Mouse (Mus musculus): ENCODE data around the gene Btbd11. TPM values are rescaled to one million over a fixed set of nuclear protein-coding genes. Genes with fewer than 3 reads are reported as not detected.

The Btbd11 gene
- polyA plus RNA-seq, 1 experiment from 2014 or later: 1.9 TPM

DNA sequence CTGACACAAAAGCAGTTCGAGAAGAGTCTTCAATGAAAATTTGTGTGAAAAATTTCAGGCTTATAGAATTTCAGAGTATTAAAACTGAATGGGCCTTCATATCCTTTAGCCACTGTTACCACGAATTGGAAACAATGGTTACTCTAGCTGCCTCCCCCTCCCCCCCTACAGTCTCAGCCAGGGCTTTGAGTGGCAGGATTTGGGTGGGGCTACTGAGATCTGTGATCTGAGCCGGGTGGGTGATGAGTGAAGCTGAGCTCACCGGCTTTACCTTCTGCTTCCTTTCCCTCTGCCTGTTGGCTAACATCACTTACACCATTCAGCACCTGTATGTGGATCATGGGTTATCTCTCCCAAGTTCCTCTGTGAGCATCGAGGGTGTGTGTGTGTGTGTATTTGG is 158.4 kb downstream of the Btbd11 start:
- H3K27ac ChIP-seq (replicated peaks): no peak overlapping the region

DNA sequence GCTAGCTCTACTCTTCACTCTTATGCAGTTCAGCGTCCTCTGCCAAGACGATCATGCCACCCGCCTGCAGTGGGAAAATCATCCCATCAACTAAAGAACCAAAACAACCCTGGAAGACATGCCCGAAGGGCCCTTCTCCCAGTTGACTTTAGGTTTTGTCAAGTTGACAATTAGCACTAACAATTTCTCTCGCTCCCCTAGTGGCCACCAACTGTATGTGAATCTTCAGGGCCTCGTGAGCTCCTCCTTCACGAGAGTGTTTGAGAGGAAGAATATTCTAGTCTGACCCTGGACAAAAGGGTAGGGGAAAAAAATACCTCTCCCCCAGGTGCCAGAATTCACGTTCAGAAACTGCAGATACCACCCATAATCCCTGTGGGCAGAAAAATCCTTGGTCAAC is 168.6 kb downstream of the Btbd11 start:
- H3K4me3 ChIP-seq (ENCODE audit: low read depth, low read length): no peak overlapping the region
- no peak for ATAC-seq (ENCODE audit: low FRiP score, low TSS enrichment)
- TF ChIP-seq CTCF (IDR thresholded peaks at IDR 0.05; ENCODE audit: low read depth) (peak; percentile 65), EP300 (optimal IDR thresholded peaks at IDR 0.05) (no peak)
- H3K4me2 ChIP-seq (replicated peaks; ENCODE audit: low read depth): no peak overlapping the region
- H3K36me3 ChIP-seq (ENCODE audit: control insufficient read depth, insufficient read depth, low read length): no peaks in the 10 kb centered on the region
- 54% methylated on average over 8 of the region's 8 CpGs for WGBS
- no peak for DNase-seq (ENCODE audit: low spot score)
- H3K9ac ChIP-seq (ENCODE audit: low read length): no peak overlapping the region
- H3K27me3 ChIP-seq (ENCODE audit: control insufficient read depth, insufficient read depth, low read length): no peaks in the 10 kb centered on the region
- H3K9me3 ChIP-seq (ENCODE audit: control insufficient read depth, low read length): no peaks in the 10 kb centered on the region
- no peaks in the 10 kb centered on the region for H3K4me1 ChIP-seq (replicated peaks; ENCODE audit: control insufficient read depth, insufficient read depth)
- H3K27ac ChIP-seq (replicated peaks): no peak overlapping the region

More for the DNA sequence above, 158.4 kb downstream of the Btbd11 start:
- Histone ChIP-seq H3K9me3 (ENCODE audit: control insufficient read depth, low read length) (no peaks in the 10 kb centered on the region), H3K9ac (ENCODE audit: low read length) (no peak overlapping the region), H3K27me3 (ENCODE audit: control insufficient read depth, insufficient read depth, low read length) (no peaks in the 10 kb centered on the region), H3K4me3 (ENCODE audit: low read depth, low read length) (no peak overlapping the region), H3K36me3 (ENCODE audit: control insufficient read depth, insufficient read depth, low read length) (no peaks in the 10 kb centered on the region), H3K4me1 (replicated peaks; ENCODE audit: control insufficient read depth, insufficient read depth) (no peaks in the 10 kb centered on the region), H3K4me2 (replicated peaks; ENCODE audit: low read depth) (no peak overlapping the region)
- ATAC-seq (ENCODE audit: low FRiP score, low TSS enrichment) (no peak), DNase-seq (ENCODE audit: low spot score) (no peak)
- 40% methylated on average over 5 of the region's 5 CpGs for WGBS
- TF ChIP-seq EP300 (optimal IDR thresholded peaks at IDR 0.05): no peak
- no peak for TF ChIP-seq CTCF (IDR thresholded peaks at IDR 0.05; ENCODE audit: low read depth)

- no peak overlapping the region for H3K9ac ChIP-seq (ENCODE audit: low read length)
- no peak overlapping the region for H3K4me2 ChIP-seq (replicated peaks; ENCODE audit: low read depth)
- H3K27me3 ChIP-seq (ENCODE audit: control insufficient read depth, insufficient read depth, low read length): no peaks in the 10 kb centered on the region
- no peaks in the 10 kb centered on the region for H3K36me3 ChIP-seq (ENCODE audit: control insufficient read depth, insufficient read depth, low read length)
- TF ChIP-seq CTCF (IDR thresholded peaks at IDR 0.05; ENCODE audit: low read depth) (no peak), EP300 (optimal IDR thresholded peaks at IDR 0.05) (no peak)
- H3K4me1 ChIP-seq (replicated peaks; ENCODE audit: control insufficient read depth, insufficient read depth): no peaks in the 10 kb centered on the region
- H3K9me3 ChIP-seq (ENCODE audit: control insufficient read depth, low read length): no peaks in the 10 kb centered on the region
- DNase-seq (ENCODE audit: low spot score): no peak
- no peak overlapping the region for H3K4me3 ChIP-seq (ENCODE audit: low read depth, low read length)
- WGBS: 88% methylated on average over 14 of the region's 14 CpGs
- H3K27ac ChIP-seq (replicated peaks): no peak overlapping the region
- ATAC-seq (ENCODE audit: low FRiP score, low TSS enrichment): no peak
These were observed 174.8 kb downstream of the Btbd11 start for GRCm38 (mm10) chr10:85561418-85561817.

- ATAC-seq (ENCODE audit: low FRiP score, low TSS enrichment): no peak
- 86% methylated on average over 5 of the region's 5 CpGs for WGBS
- TF ChIP-seq CTCF (IDR thresholded peaks at IDR 0.05; ENCODE audit: low read depth): no peak
- TF ChIP-seq EP300 (optimal IDR thresholded peaks at IDR 0.05): no peak
These were observed 184.8 kb downstream of the Btbd11 start for GRCm38 (mm10) chr10:85571456-85571855.

DNA sequence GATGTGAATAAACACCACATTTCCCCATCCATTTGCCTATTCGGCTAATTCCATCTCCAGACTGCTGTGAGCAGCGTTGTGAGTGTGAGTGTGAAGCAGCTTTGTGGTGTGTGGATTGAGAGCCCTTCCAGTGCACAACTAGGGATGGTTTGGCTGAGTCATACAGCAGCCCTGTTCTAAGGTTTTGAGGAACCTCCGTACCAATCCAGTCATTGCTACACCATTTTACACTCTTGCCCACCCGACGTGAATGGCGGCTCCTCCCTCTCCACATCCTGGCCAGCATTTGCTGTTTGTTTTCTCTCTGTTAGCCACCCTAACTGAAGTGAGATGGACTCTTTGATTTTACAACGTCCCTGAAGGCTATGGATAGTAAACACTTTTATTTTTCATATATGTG is 186.0 kb downstream of the Btbd11 start:
- no peaks in the 10 kb centered on the region for H3K4me1 ChIP-seq (replicated peaks; ENCODE audit: control insufficient read depth, insufficient read depth)
- no peak for ATAC-seq (ENCODE audit: low FRiP score, low TSS enrichment)
- H3K4me3 ChIP-seq (ENCODE audit: low read depth, low read length): no peak overlapping the region

More at GRCm38 (mm10) chr10:85571456-85571855, 184.8 kb downstream of the Btbd11 start:
- Histone ChIP-seq H3K4me2 (replicated peaks; ENCODE audit: low read depth) (no peak overlapping the region), H3K27me3 (ENCODE audit: control insufficient read depth, insufficient read depth, low read length) (no peaks in the 10 kb centered on the region), H3K4me3 (ENCODE audit: low read depth, low read length) (no peak overlapping the region), H3K9ac (ENCODE audit: low read length) (no peak overlapping the region), H3K4me1 (replicated peaks; ENCODE audit: control insufficient read depth, insufficient read depth) (no peaks in the 10 kb centered on the region), H3K27ac (replicated peaks) (no peak overlapping the region), H3K36me3 (ENCODE audit: control insufficient read depth, insufficient read depth, low read length) (no peaks in the 10 kb centered on the region), H3K9me3 (ENCODE audit: control insufficient read depth, low read length) (no peaks in the 10 kb centered on the region)
- no peak for DNase-seq (ENCODE audit: low spot score)

DNA sequence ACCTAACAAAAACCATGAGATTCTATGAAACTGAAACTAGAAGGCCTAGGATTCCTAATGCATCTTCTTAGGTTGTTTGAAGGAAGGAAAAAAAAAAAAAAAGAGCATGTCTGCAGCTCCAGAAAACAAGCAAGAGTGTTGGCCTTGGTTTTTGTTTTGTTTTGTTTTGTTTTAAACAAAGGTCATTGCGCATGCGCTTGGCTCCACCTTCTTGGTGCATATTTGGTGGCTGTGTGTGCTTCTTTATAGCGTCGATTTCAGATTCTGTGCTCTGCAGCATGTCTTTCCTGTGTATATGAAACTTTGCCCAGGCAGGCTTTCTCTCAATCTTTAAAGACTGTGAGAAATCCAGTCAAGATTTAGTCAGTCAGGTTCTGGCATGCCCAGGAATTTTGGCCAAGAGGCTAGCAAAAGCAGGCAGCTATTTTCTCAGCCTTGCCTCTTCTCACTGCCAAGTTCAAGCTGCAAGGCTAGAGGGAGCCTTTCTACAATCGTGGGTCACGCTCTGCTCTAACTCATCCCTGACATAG is 191.3 kb downstream of the Btbd11 start:
- Histone ChIP-seq H3K4me1 (replicated peaks; ENCODE audit: control insufficient read depth, insufficient read depth) (no peaks in the 10 kb centered on the region), H3K27ac (replicated peaks) (no peak overlapping the region), H3K4me2 (replicated peaks; ENCODE audit: low read depth) (no peak overlapping the region), H3K4me3 (ENCODE audit: low read depth, low read length) (no peak overlapping the region), H3K27me3 (ENCODE audit: control insufficient read depth, insufficient read depth, low read length) (no peaks in the 10 kb centered on the region), H3K36me3 (ENCODE audit: control insufficient read depth, insufficient read depth, low read length) (no peaks in the 10 kb centered on the region), H3K9me3 (ENCODE audit: control insufficient read depth, low read length) (no peaks in the 10 kb centered on the region), H3K9ac (ENCODE audit: low read length) (no peak overlapping the region)
- TF ChIP-seq CTCF (IDR thresholded peaks at IDR 0.05; ENCODE audit: low read depth): no peak
- no peak for TF ChIP-seq EP300 (optimal IDR thresholded peaks at IDR 0.05)
- 71% methylated on average over 6 of the region's 6 CpGs for WGBS
- no peak for ATAC-seq (ENCODE audit: low FRiP score, low TSS enrichment)
- DNase-seq (ENCODE audit: low spot score): no peak

More for the DNA sequence above, 186.0 kb downstream of the Btbd11 start:
- 82% methylated on average over 7 of the region's 7 CpGs for WGBS
- H3K4me2 ChIP-seq (replicated peaks; ENCODE audit: low read depth): no peak overlapping the region
- no peak overlapping the region for H3K9ac ChIP-seq (ENCODE audit: low read length)
- no peaks in the 10 kb centered on the region for H3K27me3 ChIP-seq (ENCODE audit: control insufficient read depth, insufficient read depth, low read length)
- TF ChIP-seq EP300 (optimal IDR thresholded peaks at IDR 0.05): no peak
- no peak for TF ChIP-seq CTCF (IDR thresholded peaks at IDR 0.05; ENCODE audit: low read depth)
- H3K9me3 ChIP-seq (ENCODE audit: control insufficient read depth, low read length): no peaks in the 10 kb centered on the region
- no peaks in the 10 kb centered on the region for H3K36me3 ChIP-seq (ENCODE audit: control insufficient read depth, insufficient read depth, low read length)
- no peak for DNase-seq (ENCODE audit: low spot score)
- no peak overlapping the region for H3K27ac ChIP-seq (replicated peaks)
